In the genomic region with DNA sequence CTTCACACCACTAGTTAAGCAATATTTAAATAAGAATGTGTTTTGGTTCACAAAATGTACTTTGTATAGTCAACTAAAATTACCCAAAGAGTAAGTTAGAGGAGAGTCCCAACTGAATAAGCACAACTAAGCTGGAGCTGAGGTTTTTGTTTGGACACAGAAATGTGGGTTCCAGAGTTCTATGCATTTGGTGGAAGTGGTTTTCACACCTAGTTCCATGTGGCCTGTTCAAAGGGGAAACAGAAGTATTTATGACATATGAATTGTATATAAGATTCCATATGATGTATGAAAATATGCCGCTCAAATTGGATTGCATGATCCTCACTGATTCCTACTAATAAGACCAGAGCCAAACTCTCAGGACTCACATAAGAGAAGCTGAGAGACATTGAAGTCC, we compare ENCODE assay signal across 27 mouse cellular contexts. TPM values are rescaled to one million over a fixed set of nuclear protein-coding genes. Genes with fewer than 3 reads are reported as not detected.
DNase-seq lines count a peak whose midpoint lies in the region; ATAC-seq and TF ChIP-seq lines count a peak whose summit lies in the region.
"Had no signal": no experiment of that assay in that cellular context is flagged by ENCODE, and none has a peak within 500 bp of the region (broad histone marks: within the 10 kb centered on the region; RNA-seq: fewer than 3 reads in every experiment).

No protein-coding gene starts in this region.

- WGBS in liver, postnatal 0 days (ENCODE audit: insufficient replicate concordance), result 83% methylated on average over 1 of the region's 1 CpGs

- peak overlapping the region; percentile 66 for H3K27ac ChIP-seq in liver, postnatal 0 days (ENCODE audit: low read depth)
- H3K27ac ChIP-seq: forebrain, embryonic 10.5 days; forebrain, embryonic 13.5 days; gastrocnemius, adult 2 months; hindbrain, embryonic 12.5 days; hindbrain, embryonic 15.5 days had no signal

- no peaks in the 10 kb centered on the region for H3K36me3 ChIP-seq in liver, postnatal 0 days (replicated peaks; ENCODE audit: insufficient read depth, low read length)
- H3K36me3 ChIP-seq: forebrain, embryonic 10.5 days; hindbrain, embryonic 12.5 days; hindbrain, embryonic 15.5 days had no signal

- no peak for ATAC-seq in CD4-positive, CD25-positive, alpha-beta regulatory T cell, adult 4 months
- ATAC-seq in liver, postnatal 0 days, result peak; percentile 40; the same call in 1 of the 2 replicates
- no peak for ATAC-seq in megakaryocyte, adult 5-6 weeks (ENCODE audit: poor library complexity, severe bottlenecking)
- ATAC-seq: activated CD4-positive, CD25-positive, alpha-beta regulatory T cell, adult 4 months; forebrain, embryonic 13.5 days; forebrain, embryonic 16.5 days had no signal

- H3K27me3 ChIP-seq in liver, postnatal 0 days (ENCODE audit: insufficient read depth, low read length), result no peaks in the 10 kb centered on the region
- H3K27me3 ChIP-seq: forebrain, embryonic 13.5 days; hindbrain, embryonic 12.5 days; hindbrain, embryonic 15.5 days had no signal

- no peak overlapping the region for H3K9ac ChIP-seq in liver, postnatal 0 days (replicated peaks)
- H3K9ac ChIP-seq: forebrain, embryonic 13.5 days; hindbrain, embryonic 12.5 days; hindbrain, embryonic 15.5 days had no signal

- H3K4me3 ChIP-seq in liver, postnatal 0 days (ENCODE audit: low read depth, low read length), result no peak overlapping the region
- H3K4me3 ChIP-seq: forebrain, embryonic 10.5 days; forebrain, embryonic 13.5 days; gastrocnemius, adult 2 months; hindbrain, embryonic 12.5 days; hindbrain, embryonic 15.5 days had no signal

- no peak for TF ChIP-seq CTCF in liver, postnatal 0 days (IDR thresholded peaks at IDR 0.05; ENCODE audit: low read depth)

- DNase-seq in CD4-positive, CD25-positive, alpha-beta regulatory T cell, adult 2 months (ENCODE audit: low read depth, low spot score), result peak; percentile 38
- no peak for DNase-seq in liver, postnatal 0 days
- no peak for DNase-seq in liver
- peak; percentile 56 for DNase-seq in CD4-positive helper T cell, adult 2 months (ENCODE audit: low read depth, low spot score)
- peak; percentile 51 for DNase-seq in naive thymus-derived CD4-positive, alpha-beta T cell, adult 2 months (ENCODE audit: low read depth)
- DNase-seq: adrenal gland, adult 8-10 months; adrenal gland, postnatal 25 days; cerebellum, adult 18-20 months; cerebellum, adult 9-10 months; cerebellum, postnatal 14 days; gastrocnemius, adult 2 months; gastrocnemius, postnatal 14 days; heart, adult 11 months had no signal

- no peaks in the 10 kb centered on the region for H3K9me3 ChIP-seq in liver, postnatal 0 days (ENCODE audit: low read length)
- H3K9me3 ChIP-seq: forebrain, embryonic 10.5 days; forebrain, embryonic 13.5 days; hindbrain, embryonic 12.5 days; hindbrain, embryonic 15.5 days had no signal

- no peak for TF ChIP-seq EP300 in liver, postnatal 0 days (IDR thresholded peaks at IDR 0.05; ENCODE audit: low read depth)

- peaks cover 17% of the 10 kb centered on the region for H3K4me1 ChIP-seq in liver, postnatal 0 days (ENCODE audit: insufficient read depth)
- H3K4me1 ChIP-seq: forebrain, embryonic 10.5 days; forebrain, embryonic 13.5 days; hindbrain, embryonic 12.5 days; hindbrain, embryonic 15.5 days had no signal

- no peak overlapping the region for H3K4me2 ChIP-seq in liver, postnatal 0 days (ENCODE audit: low read depth, low read length)
- H3K4me2 ChIP-seq: forebrain, embryonic 13.5 days; heart, embryonic 11.5 days; hindbrain, embryonic 12.5 days; hindbrain, embryonic 15.5 days had no signal

RNA-seq across cellular contexts. Expression of a gene that starts 13.6 kb away (rescaled TPM):
- 100 to 1,000 TPM; 554 to 560 TPM for polyA plus RNA-seq in CD4-positive, CD25-positive, alpha-beta regulatory T cell, adult 4 months (2017; shearing (Covaris generic))
- 10.2 and 10.8 TPM in 2 replicates for polyA plus RNA-seq in liver, postnatal 0 days (2015; fragmentation: Nextera tagmentation; extraction: Ambion mirVana)
- total RNA-seq in megakaryocyte, adult 5-6 weeks (2015), result 838 and 904 TPM in 2 replicates
- total RNA-seq in megakaryocyte, adult 5-6 weeks (2017), result 641 and 646 TPM in 2 replicates
- polyA plus RNA-seq: forebrain, embryonic 10.5 days; forebrain, embryonic 13.5 days; heart, embryonic 14.5 days had no signal

RNA-seq across cellular contexts. Expression of a gene that starts 27.4 kb away (rescaled TPM):
- under 1 TPM in 1 of 2 experiments, not detected in 1; 0.22 TPM for polyA plus RNA-seq in CD4-positive, CD25-positive, alpha-beta regulatory T cell, adult 4 months (2017; shearing (Covaris generic))
- polyA plus RNA-seq in liver, postnatal 0 days (2015; fragmentation: Nextera tagmentation; extraction: Ambion mirVana), result 0.06 and 0.11 TPM in 2 replicates
- 0.07 and 0.18 TPM in 2 replicates for total RNA-seq in megakaryocyte, adult 5-6 weeks (2015)
- total RNA-seq in megakaryocyte, adult 5-6 weeks (2017), result 0.20 TPM in 1 of 2 replicates, not detected in the other
- total RNA-seq: ES-E14; gastrocnemius, adult 2 months; gastrocnemius, postnatal 14 days; hematopoietic stem cell, adult 5-6 weeks had no signal
- polyA plus RNA-seq: activated CD4-positive, CD25-positive, alpha-beta regulatory T cell, adult 4 months; embryonic facial prominence, embryonic 11.5 days; forebrain, embryonic 10.5 days; forebrain, embryonic 13.5 days; forebrain, embryonic 16.5 days; frontal cortex, adult 2 months; hindbrain, embryonic 12.5 days; hindbrain, embryonic 15.5 days had no signal

RNA-seq across cellular contexts. Expression of a gene that starts 39.6 kb away (rescaled TPM):
- 1 to 10 TPM; 3.8 to 4.1 TPM for polyA plus RNA-seq in CD4-positive, CD25-positive, alpha-beta regulatory T cell, adult 4 months (2017; shearing (Covaris generic))
- polyA plus RNA-seq in liver, postnatal 0 days (2015; fragmentation: Nextera tagmentation; extraction: Ambion mirVana), result 1.7 and 2.1 TPM in 2 replicates
- total RNA-seq in megakaryocyte, adult 5-6 weeks (2015), result 1.4 and 2.0 TPM in 2 replicates
- 1.3 and 2.0 TPM in 2 replicates for total RNA-seq in megakaryocyte, adult 5-6 weeks (2017)
- polyA plus RNA-seq: embryonic facial prominence, embryonic 11.5 days; forebrain, embryonic 10.5 days; forebrain, embryonic 13.5 days; forebrain, embryonic 16.5 days; frontal cortex, adult 2 months; hindbrain, embryonic 12.5 days; hindbrain, embryonic 15.5 days had no signal

Comparison
In these comparisons a context has a peak if more than half of its experiments do, and no peak if none do; other contexts are left out.
1. DNase-seq: peak in CD4-positive, CD25-positive, alpha-beta regulatory T cell, adult 2 months (single experiment), CD4-positive helper T cell, adult 2 months (single experiment) and naive thymus-derived CD4-positive, alpha-beta T cell, adult 2 months (single experiment); none in liver, postnatal 0 days (single experiment) and liver (single experiment).
2. RNA of a gene that starts 13.6 kb away (polyA plus RNA-seq): 554 to 560 TPM in CD4-positive, CD25-positive, alpha-beta regulatory T cell, adult 4 months; 10.2 to 10.8 TPM in liver, postnatal 0 days; every median in the first group is over 10 times any median in the second.